Mouse (Mus musculus): Measurements from ENCODE around the gene Rfk. TPM values are rescaled to one million over a fixed set of nuclear protein-coding genes. Genes with fewer than 3 reads are reported as not detected.

The Rfk gene
- polyA plus RNA-seq, 1 experiment: 51.5 TPM

DNA sequence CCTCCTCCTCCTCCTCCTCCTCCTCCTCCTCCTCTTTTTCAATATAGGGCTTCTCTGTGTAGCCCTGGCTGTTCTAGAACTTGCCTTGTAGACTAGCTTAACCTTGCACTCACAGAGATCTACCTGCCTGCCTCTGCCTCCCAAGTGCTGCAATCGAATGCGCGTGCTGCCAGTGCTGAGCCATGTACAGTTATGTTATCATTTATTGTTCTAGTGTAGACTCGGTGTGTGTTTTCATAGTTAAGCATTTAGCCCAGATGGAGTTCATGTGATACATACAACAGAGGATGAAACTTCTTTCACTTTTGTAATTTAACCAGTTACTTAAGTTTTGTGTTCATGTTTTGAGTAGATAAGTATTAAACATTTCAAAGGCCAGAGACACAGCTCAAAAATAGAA lies 8.8 kb upstream of the Rfk start:
- DNase-seq (ENCODE audit: low spot score): no peak

DNA sequence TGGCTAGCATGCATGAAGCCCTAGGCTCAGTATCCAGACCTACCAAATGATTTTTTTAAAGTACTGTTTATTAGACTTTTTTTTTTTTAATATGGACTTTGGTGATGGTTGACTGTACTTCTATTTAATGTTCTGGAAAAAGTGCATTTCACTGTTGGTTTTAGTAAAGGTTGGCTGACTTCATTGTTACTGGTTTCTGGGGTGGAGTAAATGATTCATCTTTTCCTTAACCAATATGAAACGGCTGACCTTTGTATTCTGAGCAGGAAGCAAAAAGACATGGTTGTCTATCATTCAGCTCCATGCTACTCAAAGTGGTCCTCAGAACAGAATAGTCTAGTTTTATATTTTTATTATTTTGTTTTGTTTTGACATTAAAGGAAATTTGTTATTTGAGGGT lies 8.4 kb upstream of the Rfk start:
- no peak for DNase-seq (ENCODE audit: low spot score)

DNA sequence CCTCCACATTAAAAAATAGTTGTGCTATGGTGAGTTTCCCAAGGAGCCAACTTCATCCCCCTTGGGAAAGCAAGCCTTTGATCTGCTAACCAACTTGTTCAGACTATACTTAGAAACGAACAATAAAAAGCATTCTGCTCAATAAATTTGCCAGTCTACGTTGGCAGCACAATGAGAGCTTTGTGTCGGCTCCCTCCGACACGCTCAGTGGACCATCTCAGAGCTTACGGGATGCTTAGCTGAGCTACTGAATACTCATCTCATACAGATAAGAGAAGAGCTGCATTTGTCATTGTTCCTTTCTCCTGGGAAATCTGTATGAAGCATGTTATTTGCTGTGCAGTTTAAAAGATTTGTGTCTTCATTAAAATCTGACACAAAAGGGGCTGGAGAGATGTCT lies 7.4 kb upstream of the Rfk start:
- no peak for DNase-seq (ENCODE audit: low spot score)

DNA sequence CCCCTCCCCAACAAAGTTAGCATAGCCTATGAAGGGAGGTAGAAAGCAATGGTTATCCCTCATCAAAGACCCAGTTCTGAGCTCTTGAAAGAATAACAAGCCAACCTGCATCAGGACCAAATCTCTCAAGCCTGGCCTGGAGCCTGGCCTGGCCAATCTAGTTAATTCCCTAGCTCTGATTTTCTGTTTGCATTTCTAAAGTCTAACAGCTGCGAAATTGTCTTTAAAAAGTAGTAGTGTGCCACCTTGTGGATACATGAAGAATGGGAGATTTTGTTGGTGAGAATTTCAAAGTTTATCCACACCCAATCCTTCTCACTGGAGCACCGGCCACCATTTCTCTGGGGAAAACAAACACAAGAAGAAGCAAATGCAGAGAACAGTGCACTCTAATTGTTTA lies 5.4 kb upstream of the Rfk start:
- no peak for DNase-seq (ENCODE audit: low spot score)

DNA sequence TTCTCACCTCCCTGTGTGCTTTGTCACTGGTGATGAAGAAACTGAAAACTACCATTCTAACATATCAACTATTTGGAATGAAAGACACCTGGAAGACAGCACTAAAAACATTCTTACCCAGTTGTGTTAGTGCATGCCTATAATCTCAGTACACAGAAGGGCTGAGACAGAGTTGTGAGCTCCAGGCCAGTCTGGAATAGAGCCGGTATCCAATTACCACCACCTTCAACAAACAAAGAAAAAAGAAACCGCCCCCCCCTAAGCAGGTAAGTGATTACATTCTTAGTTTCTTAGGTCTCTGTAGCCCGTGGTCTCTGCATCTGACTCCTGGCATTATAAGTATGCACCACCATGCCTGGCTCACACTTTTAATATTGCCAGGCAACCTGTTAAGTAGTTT lies 977 bp upstream of the Rfk start:
- no peak for DNase-seq (ENCODE audit: low spot score)

DNA sequence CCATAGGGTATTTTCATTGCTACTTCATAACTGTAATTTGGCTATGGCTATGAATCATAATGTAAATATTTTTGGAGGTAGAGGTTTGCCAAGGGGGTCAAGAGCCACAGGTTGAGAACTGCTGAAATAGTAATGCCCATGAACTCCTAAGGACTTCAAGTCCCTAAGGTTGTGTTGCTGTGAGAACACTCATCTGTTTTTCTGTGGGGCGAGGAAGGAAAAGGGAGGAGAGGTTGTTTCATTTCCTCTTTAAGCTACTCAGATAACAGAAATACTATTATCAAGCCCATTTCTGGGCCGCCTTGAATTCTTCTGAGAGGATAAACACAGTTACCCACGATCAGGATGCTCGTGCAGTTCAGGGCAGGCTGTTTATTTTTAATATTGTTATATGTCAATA lies 3.0 kb downstream of the Rfk start:
- no peak for DNase-seq (ENCODE audit: low spot score)

DNA sequence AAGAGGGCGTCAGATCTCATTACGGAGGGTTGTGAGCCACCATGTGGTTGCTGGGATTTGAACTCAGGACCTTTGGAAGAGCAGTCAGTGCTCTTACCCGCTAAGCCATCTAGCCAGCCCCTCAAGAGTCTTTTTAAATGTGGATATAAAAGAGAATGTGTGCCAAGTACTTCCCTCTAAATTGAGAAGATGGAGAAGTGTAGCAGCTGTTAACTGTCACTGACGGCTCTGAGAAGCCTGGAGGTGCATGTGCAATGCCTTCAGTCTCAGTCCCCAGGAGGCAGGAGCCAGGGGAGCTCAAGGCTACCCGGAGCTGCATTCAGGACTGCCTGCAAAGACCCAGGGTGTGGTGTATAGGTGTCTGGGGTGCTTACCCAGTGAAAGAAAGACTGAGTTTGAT lies 4.1 kb downstream of the Rfk start:
- DNase-seq (ENCODE audit: low spot score): no peak

DNA sequence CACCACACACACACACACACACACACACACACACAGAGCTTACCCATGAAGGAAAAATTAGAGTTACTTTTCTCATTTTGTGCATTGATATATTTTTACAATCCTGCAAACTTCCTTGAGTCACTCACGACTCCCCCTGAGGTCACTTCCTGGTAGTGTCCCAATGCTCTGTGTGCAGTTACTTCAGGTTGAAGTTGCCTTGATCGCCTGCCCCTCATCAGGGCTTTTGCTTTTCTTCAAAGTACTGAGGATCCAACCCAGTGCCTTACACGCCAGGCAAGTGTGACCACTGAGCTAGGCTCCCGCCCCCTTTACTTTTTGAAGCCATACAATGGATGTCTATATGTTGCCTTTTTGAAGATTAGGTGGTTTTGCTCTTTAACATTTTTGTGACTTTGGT lies 6.1 kb downstream of the Rfk start:
- DNase-seq (ENCODE audit: low spot score): no peak

DNA sequence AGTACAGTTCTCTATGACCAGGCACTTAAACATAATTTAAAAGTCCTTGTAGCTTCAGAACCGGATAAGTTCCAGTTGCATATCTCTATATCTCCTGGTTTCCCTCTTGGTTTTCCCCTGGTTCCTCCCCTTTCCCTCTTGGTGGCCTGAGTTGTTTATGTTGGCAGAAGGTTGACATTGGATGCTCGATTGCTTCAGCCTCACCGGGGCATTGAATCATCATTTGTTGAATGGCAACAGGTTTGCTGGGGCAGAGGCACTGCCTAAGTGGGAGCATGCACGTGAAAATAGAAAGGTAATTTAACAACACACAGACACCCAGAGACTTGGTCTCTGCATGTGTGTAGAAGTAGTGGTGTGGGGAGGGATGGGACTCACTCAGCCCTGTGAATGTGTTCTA lies 6.7 kb downstream of the Rfk start:
- no peak for DNase-seq (ENCODE audit: low spot score)

DNA sequence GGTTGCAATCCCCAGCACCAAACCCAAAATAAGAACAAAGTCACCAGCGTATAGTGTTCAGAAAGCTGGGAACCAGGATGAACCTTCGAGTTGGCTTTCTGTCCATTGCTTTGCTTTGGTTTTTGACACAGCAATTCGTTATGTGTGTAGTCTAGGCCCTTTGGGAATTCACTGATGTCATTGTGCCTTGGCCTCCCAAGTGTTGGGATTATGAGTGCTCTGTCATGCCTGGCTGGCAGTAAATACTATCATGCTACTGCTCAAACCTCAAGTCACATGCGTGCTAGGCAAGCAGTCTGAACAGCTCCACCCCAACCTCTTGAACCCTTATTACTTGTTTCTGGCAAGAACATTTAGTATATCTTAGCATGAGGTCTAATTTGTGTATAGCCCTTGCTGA lies 9.3 kb downstream of the Rfk start:
- no peak for DNase-seq (ENCODE audit: low spot score)

DNA sequence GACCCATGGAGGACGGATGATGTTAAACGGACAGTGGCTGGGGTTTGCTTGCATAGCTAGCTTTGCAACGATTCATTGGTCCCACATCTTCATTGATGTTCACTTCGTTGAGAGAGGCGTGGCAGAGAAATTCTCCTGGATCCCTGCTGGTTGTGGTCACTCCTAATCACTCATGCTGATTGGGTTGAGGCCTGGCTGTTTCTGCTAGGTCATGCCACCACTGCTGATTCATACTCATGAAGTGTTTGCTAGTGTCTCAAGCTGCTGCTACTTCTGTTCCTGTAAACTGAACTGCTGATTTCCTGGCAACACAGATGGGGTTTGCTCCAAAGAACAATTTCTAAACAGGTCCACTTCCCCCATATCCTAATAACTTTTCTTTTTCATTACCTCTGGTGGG lies 13.0 kb downstream of the Rfk start:
- DNase-seq (ENCODE audit: low spot score): no peak

DNA sequence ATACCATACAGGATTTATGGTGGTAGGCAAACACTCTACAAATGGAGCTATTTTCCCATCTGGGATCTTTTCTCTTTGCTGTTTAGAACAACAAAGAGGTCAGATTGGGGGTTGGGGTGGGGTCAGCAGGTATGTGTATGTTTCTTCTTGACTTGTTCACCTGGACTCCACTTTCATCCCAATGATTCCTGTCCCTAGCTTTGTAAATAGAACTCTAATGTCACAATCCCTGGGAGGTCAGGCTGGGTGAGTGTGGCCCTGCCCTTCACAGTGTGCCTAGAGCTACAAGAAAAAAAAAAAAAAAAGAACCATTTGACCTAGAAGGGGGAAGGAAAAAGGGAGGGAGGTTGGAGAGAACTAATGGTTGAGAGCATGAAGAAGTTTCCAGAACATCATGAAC lies 14.7 kb downstream of the Rfk start:
- no peak for DNase-seq (ENCODE audit: low spot score)

DNA sequence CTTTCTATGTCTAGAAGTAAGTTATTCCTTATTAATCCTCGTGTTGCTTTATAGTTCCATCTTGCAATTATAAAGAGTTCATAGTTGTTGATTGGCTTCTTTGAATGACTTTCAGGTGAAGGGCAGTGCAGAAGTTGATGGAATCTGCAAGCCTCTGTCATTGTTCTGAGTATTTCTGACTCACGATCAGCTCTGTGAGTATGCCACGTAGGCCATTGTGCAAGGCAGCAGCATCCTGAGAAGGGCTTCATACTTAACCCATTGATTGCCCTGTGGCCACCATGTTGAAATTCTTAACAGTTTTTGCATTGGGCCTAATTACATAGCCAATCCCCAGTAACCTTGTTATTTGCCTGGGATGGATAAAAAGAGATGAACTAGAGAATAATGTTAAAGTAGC lies 15.5 kb downstream of the Rfk start:
- no peak for DNase-seq (ENCODE audit: low spot score)

DNA sequence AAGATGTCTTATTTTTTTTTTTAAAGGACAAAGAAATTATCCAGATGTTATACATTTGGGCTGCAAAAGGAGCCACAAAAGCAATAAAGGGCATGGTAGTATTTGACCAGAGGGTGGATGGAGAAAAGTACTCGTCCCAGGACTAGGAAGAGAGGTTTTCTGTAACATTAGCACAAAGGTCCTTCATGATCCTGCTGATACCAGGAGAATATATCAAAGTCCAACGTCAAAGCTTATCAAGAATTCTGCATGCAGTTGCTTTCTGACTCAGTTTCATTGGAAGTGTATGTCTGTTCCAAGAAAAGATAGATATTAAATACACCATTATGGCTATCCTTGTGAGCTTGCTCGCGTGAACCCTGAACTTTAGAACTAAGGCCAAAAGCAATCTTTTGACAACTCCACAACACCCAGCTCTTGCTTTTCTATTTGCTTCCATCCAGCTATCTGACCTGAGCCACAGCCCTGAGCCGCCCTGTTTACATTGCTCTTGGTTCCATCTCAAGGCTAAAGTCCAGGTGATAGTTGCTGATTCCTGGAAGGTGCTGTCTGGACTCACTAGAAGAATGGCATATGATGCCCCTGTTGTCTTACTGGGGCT lies 16.7 kb downstream of the Rfk start:
- no peak for DNase-seq (ENCODE audit: low spot score)

DNA sequence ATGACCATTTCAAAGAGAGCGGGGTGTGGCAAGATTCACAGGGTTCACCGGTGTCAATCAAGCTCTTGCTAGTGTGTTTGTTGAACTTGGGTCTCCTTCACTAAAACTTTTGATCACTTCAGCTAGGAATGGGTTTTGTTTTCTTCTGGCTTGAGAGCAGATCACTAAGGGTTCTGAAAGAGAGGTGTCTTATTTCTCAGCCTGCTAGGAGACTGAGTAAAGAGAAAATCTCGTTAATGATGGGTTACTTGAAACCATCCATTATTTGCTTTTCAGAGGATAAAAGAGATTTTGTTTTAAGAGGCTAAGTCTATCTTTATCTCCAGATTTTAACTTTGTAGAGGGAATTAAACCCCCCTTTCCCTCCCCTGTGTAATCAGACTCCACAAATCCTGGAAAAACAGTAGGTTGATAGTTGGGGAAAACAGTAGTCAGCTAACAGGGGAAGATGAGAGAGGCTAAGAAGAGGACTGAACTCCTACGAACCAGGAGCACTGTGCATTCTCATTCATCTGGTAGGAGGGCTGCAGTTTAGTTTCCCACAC lies 19.1 kb downstream of the Rfk start:
- DNase-seq (ENCODE audit: low spot score): no peak

DNA sequence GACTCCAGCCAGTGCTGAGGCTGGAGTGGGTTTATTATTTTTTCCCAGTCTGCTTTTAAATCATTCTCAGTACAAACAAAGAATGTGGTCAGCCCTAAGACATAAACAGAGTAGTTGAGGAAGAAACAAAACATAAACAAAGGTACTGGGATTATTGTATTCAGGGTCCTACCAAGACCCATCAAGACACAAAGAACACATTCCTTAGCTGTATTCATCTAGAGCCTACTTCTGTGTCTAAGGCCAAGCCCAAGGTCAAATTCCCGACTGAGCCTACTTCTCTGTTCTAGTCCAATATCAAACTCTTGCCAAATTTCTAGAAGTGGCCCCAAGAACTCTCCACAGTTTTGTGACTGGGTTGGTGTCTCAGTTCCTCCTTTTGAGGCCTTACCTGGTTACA lies 24.0 kb downstream of the Rfk start:
- DNase-seq (ENCODE audit: low spot score): no peak

DNA sequence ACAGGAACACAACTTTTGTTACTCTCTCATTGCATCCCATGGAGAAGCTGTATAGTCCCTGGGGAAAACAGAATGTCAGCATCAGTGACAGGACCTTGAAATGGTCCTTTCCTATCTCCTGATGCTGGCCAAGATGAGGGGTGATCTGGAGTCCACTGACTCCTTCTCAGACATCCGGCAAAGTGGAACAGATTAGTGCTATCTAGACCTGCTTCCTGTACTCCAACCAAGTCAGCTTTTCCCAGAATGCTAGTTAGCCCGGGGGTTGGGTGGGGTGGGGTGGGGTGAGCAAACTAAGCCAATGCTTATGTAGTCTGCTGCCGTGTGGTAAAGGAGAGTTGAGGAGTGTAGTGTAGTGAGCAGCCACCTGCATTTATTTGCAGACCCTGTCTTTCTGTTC lies 29.5 kb downstream of the Rfk start:
- no peak for DNase-seq (ENCODE audit: low spot score)

DNA sequence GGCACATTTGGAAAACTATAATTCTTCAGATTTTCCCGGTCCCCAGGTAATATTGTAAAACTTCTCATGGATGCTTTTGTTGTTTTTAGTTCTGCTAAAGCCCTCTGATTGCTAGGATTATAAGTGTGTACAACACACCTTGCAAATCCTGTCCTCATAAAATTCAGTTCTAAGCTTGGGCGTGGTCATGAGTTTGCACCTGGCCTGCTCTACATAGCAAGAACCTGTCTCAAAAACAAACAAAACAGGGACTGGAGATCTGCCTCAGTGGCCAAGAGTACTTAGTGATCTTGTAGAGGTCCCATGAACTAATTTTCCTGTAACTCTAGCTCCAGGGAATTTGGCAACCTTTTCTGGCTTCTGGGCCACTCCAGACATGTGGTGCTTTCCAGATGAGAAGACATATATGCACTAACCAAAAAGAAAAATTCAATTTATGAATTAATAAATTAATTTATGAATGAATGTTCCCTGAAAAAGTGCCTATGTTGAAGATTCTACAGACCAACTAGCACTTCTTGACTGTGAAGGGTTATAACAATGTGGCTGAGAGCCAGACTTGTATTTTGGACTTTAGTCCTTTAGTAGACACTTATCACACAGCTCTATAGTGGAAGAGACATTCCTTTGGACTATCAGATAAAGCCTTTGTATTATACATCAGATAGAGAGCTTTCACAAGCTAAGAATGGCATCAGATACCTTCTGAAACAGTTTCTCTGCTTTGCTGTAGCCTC lies 34.1 kb downstream of the Rfk start:
- no peak for DNase-seq (ENCODE audit: low spot score)

DNA sequence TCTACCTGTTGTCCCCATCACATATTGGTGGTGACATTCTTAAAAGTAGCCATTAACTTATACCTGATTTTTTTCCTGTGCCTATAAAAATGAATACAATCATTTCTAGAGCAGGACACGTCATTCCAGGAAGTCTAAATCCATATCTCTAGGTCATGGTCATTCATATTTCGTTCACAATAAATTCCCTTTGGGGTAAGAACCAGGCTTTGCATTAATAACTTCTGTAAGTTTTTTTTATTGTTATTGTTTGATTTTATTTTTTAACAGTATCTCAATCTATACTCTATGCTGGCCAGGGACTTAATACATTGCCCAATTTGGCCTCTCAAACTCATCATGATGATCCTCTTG lies 34.7 kb downstream of the Rfk start:
- no peak for DNase-seq (ENCODE audit: low spot score)

DNA sequence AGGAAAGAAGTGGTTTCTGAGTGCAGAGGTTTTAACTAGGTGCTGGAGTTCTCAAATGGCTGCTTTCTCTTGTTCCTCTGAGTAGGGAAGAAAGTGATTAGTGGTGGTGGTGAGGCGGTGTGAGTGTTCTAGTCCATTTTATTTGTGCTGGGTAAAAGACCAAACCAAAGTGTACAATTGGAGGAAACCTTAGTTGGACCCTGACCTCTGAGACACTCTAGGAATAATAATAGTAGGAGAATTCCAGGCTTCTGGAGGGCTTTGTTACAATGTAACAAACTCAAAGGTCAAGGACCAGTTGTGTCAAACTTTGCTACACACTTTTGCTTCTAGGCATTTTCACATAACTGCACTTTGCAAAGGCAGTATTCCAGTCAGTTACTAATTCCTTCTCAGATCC lies 42.8 kb downstream of the Rfk start:
- no peak for DNase-seq (ENCODE audit: low spot score)

DNA sequence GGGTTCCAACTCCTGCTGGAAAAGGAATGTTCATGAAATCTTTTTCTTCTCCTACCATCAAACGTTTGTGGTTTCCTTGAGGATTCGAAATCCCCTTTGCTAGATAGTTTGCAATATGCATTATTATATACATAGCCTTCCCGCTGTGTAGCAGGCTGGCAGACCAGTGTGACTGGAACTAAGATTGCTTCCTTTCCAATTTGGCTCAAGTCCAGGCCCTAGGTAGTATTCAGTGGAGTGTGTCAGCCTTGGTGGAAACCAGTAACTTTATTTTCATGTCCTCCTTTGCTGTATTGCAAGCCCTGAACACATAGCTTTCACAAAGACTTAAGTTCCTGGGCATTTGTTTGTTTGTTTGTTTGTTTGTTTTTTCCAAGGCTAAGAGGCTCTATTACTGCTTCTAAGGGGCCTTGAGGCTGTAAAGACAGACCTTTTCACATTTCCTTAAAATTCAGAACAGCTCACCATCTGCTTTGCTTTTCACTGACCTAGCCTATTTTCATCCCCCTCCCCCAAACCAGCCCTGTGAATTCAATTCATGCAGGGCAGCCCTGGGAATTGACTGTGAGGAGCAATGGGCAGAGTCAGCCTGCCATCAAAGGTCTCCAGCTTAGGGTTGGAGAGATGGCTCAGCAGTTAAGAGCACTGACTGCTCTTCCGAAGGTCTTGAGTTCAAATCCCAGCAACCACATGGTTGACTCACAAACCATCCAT lies 45.8 kb downstream of the Rfk start:
- no peak for DNase-seq (ENCODE audit: low spot score)

DNA sequence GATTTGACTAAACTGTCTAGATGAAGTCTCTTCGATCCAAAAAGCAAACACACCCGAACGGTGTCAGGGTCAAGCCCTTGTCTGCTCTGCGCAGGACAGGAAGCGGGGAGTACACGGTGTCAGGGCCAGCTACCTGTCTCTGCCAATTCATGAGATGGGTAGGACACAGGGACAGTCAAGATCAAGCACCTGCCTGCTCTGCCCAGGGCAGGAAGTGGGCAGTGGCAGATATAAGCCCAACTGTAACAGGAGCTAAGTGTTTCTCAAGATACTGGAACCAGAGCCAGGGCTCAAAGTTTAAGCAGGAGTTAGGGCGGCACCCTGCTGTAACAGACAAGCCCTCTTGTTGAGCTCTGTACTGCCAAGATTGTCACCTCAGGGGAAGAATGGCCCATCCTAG lies 49.7 kb downstream of the Rfk start:
- no peak for DNase-seq (ENCODE audit: low spot score)

Measured in urinary bladder, adult 2 months (tissue).